Mouse (Mus musculus): ENCODE measurements at regions not wholly inside any gene's neighbourhood (a gene's known extent, or its start where the extent isn't known, plus 50 kb on each side); places are given as distances from the start of the nearest gene placed in this dataset.

DNA sequence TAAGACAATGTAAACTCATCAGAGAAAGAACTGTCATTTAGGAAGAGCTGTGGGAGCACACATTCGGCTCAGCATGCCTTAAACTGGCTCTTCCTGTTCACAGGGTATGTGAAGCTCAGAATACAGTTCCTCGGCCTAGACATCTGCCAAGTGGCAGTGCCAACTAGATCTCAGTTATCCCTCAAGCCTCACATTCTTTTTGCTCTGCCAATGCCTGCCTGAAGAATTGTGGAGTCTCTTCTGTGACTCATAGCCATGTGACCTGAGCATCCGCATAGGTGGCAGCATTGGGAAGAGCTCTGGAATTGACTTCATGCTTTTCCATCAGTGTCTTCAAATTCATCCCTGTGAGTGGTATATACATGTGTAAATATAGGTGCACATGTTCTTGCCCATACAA, 59.7 kb downstream of the Prlhr start:
- in situ Hi-C loops (cut with MboI; ENCODE audit: low sequenced_read_pairs), result no loop called here

DNA sequence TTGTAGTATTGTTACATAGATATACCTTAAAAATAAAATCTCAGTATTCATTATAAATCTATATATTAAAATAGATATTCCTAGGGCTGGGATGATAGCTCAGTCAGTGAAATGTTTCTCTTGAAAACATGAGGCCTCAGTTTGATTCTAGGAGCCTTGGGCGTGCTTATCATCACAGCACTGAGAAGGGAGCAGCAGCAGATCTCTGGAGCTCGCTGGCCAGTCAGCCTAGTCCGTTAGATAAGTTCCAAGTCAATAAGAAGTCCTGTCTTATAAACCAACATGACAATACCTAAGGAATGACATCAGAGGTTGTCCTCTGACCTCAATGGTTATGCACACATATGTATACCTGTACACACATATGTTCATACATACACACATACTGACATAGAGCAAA, 68.7 kb downstream of the Prlhr start:
- in situ Hi-C loops (cut with MboI; ENCODE audit: low sequenced_read_pairs), result no loop called here

DNA sequence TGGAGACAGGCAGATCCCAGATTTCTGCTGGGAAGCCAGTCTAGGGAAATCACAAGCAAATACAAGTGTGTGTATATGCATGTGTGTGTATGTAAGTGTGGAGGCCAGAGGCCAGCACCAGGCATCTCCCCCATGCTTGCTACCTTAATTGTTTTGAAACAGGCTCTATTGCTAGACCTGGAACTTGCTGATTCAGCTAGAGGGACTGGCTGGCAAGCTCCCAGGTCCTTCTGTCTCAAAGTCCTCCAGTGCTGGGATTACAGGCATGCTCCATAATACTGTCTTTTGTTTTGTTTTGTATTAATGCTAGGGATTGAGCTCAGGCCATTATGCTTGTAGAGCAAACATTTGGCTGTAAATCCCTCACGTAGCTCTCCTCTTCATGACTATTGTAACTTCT, 70.4 kb downstream of the Prlhr start:
- in situ Hi-C loops (cut with MboI; ENCODE audit: low sequenced_read_pairs), result no loop called here

DNA sequence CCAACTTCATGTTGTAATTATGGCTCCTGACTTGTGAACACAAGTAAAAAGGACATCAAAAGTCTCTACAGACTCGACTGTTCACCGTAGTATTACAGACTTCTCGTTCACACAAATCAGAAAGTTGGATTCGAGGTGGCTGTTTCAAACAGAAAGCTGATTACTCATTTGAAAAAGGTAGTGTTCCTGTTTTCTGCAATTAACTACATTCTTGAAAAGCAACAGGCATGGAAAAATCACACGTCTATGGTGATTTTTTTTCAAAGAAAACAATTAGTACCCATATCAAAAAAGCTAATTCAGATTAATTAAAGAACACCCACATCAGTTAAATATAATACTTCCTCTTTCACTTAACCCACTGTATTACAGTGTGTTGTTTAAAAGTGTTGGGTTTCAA, 71.5 kb downstream of the Prlhr start:
- in situ Hi-C loops (cut with MboI; ENCODE audit: low sequenced_read_pairs), result no loop called here

DNA sequence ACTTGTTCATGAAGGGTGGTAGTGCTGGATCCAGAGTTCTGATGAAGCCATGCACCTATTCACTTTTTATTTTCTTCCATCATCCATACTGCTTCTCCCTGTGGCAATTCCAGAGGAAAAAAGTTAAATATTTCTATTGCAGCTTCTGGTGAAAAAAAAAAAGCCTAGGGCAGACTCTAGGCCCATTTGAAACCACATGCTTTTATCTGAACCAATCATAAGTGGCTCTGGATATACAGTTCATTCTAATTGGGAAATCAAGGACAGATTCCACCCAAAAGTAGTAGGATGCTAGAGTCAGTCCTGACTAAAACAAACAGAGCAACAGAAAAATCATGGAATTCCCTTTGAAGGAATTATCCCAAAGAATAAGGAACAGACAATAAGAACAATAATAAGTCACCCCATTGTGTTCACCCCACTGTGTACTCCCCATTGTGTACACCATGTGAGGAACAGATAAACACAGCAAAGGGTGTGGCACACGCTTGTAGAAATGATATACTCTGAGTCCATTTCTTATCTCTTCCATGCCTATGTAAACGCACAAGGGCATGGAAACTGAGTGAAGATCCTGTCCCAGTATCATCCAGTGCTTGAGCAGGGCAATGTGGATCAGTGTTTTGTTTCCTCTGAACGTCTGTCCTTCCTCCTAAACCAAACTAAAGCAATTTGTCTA, 81.4 kb downstream of the Prlhr start:
- in situ Hi-C loops (cut with MboI; ENCODE audit: low sequenced_read_pairs), result no loop called here

DNA sequence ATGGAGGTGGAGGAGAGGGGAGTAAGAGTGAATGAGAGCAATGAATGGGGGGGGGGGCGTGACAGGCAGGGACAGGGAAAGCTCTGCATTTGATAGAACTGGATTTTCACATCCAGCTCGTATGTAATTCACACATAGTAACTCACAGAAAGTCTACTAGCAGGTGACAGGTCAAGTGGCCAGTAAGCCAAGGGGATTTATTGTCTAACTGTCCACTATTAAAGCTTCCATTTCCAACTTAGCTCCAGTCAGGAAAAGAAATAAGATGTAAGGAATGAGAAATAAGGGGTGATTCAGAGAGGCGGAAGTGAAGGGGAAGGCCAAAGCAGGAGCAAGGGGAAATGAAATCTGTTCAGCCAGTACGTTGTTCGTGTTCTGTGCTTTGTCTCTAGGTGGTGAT, 83.4 kb downstream of the Prlhr start:
- in situ Hi-C loops (cut with MboI; ENCODE audit: low sequenced_read_pairs), result no loop called here

DNA sequence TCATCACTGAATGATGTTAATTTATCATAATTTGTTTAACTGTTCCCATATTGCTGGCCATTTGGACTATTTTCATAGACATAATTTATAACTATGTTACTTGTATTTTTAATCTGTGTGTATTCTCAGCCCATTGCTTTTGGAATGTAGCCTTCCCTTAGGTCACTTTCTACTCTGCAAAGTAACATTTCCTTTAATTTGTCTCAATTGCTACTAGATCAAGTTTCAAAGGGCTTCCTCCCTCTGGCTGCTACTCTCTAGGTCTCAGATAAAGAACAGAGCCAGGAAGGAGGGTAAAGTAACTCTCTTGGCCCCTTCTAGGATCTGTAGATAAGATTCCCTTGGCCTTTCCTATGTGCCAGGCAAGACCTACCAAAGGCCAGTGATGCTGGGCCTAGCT, 85.4 kb downstream of the Prlhr start:
- in situ Hi-C loops (cut with MboI; ENCODE audit: low sequenced_read_pairs), result no loop called here

DNA sequence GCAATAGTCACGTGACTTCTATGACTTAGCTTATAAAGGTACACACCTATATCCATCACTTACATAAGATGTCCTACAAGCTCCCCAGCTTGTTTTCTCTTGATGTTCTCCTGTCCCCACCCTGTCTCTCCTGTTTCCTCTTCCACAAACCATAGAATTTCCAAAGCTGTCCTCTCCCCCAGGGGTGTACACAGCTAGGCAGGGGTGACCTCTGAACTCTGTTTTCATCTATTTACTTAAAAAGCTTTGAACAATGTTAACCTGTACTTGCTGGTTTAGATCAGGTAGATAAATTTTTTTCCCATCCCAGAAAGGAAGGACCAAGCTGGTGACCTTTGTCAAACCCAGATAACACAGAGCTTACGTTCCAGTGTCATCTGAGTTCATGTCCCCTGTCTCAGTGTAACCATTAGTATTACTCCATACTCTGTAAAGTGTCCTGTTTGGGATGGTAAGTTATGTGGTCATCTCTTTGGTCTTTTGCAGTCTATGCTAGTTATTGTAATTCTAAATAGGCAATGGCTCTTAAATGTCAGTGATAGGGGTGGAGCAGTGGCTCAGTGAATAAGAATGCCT, 89.0 kb downstream of the Prlhr start:
- in situ Hi-C loops (cut with MboI; ENCODE audit: low sequenced_read_pairs), result no loop called here

DNA sequence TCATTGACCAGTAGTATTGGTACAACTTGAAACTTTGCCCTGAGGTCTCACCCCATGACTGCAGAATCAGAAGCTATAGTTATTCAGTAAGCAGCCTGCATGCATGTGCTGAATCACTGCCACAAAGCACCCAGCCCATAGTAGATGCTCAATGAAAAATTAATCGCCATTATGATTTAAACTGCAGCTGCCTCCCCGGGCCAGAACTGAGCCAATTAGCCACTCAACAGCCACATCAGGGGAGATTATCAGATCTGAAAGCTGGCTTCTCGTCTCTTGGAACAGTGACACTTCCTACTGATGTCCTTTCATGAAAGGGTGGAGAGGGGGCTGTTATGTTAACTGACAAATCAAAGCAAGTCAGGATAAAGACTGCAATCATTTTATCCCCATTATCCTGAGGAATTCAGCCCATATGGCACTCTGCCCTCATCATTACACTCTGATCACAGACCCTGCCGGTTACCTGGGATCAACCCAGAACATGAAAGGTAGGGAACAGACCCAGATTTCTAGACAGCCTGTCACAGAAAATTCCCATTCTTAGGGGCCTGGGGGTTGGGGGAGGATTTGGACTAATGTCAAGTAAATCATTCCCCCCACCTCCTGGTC, 104.0 kb downstream of the Prlhr start:
- in situ Hi-C loops (cut with MboI; ENCODE audit: low sequenced_read_pairs), result no loop called here

DNA sequence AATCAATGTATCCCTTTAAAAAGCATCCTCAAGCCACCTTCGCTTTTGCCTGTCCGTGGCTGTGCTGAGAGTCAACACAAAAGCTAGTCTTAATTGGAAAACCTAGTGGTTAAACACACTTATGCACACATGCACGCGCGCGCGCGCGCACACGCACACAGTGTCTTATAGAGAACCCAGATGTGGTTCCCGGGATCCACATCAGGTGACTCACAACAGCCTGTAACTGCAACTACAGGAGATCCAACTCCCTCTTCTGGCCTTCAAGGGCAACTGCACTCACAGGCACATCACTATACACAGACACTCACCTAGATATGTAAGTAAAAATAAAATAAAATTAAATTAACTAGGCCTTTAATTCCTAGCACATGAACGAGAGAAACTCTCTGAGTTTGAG, 118.4 kb upstream of the Fam204a start:
- in situ Hi-C loops (cut with MboI; ENCODE audit: low sequenced_read_pairs), result no loop called here

DNA sequence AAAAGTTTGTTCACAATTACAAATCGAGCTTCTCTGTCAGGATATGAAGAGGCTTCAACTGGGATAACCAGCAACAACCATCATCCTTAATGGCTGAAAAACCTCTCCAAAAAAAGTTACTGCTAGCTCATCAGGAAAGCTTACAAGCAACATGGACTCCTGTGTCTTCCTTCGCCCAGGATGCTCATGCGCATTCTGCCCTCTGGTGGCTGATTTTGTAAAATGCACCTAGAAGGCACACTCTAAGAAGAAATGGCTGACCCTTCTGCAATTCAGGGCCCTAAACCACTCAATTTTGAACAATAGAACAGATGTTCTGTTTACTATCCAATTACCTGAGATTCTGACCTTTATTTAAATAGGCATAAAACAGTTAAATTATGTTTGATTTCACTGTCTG, 115.0 kb upstream of the Fam204a start:
- in situ Hi-C loops (cut with MboI; ENCODE audit: low sequenced_read_pairs), result no loop called here

DNA sequence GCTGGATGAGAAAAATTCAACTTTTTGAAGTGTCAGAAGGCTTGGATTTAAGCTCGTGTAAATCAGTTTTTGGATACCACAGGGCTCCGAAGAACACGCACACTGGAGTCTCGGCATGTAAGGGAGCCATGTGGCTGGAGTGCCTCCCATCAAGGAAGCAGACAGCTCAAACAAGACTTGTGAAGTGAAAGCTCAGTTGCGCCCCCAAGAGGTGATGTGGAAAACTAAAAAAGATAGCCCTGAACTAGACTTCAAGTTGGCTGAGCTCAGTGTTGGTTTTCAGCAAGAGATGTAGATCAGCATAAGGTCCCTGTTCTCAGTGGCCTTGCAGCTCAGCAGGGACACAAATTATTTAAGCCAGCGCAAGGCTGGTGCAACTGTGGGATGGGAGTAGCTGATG, 113.7 kb upstream of the Fam204a start:
- in situ Hi-C loops (cut with MboI; ENCODE audit: low sequenced_read_pairs), result no loop called here

DNA sequence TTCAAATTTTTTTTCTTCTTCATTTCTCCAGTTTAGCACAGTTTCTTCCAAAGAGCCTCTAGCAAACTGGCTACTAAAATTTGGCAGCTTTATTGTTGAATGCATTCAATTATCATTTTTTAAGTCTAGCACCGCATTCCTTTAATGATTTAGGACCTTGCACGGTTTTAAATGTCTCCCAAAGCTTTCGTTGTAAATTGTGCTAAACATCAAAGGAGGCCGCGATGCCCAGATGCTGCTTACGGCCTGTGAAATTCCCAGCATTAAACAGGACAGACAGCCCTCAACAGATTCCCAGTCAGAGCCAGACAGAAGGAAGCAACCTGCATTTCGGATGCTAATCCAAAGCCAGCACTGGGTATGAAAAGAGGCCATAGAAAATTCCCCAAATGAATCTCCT, 108.0 kb upstream of the Fam204a start:
- in situ Hi-C loops (cut with MboI; ENCODE audit: low sequenced_read_pairs), result no loop called here

DNA sequence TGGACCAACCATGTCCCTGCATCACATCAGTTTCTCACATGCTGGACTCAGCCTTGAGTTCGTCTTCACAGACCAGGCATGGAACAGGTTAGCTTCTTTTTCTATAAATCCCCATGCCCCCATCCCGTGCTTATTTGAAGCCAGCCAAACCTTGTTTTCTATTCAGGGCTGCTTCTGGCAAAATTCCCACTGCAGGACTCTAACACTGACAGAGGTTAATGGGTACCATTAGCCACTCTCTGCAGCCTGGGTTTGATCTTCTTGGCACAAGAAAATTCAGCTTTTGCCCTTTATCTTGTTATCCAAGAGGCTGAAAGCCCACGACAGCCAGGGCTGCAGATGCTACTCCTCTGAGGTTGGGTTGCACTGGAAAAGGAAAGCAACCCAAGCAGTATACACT, 101.8 kb upstream of the Fam204a start:
- in situ Hi-C loops (cut with MboI; ENCODE audit: low sequenced_read_pairs), result no loop called here

DNA sequence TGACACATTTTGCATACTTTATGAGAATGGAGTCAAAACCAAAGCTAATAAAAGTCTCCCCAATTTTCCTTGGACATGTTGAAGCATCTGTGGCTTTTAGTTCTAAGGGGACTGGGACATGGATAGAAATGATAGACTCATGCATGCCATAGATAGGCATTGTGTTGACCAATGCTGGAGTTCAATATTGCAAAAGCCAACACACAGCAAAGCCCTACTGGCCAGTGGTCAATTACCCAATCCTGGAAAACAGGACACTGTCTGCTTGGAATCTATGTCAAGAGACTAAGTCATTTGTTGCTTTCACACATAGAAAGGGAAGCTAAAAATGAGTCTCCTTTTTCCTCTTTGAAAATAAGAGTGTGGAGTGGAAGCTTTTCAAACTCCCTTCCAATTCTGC, 99.1 kb upstream of the Fam204a start:
- in situ Hi-C loops (cut with MboI; ENCODE audit: low sequenced_read_pairs), result no loop called here

DNA sequence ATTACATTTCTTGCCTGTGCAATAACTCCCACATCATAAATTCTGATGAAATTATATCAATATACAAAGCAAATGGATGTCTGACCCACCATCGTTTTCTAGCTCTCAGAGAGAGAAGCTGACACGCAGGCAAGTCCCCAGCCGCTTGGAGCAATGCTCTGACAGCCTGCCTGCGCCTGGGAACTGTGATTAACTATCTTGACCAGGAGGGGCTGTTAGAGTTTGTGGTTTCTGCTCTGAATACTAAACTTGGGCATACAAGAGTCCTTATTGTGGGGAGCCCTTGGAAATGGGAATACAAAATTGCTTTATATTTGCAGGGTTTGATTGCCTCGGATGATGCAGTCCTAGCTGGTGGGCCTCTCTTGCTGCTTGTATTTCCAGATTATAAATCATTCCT, 98.6 kb upstream of the Fam204a start:
- in situ Hi-C loops (cut with MboI; ENCODE audit: low sequenced_read_pairs), result no loop called here

DNA sequence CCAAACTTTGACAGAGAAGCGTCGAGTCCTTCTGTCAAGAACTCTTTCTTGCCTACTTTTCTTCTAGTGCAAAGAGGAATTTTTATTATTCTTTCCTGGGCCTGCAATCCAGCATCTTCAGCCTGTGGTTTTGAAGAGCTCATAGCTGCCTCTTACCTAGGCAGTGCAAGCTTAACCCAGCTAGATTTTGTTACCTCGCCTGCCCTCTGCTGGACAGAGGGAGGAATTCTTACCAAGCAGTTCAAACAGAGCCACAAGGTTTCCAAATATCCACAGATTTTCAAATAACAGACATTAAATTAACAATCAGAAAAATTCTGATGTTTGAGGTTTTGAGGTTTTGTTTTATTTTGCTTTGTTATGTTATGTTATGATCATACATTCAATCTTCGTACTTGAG, 84.1 kb upstream of the Fam204a start:
- in situ Hi-C loops (cut with MboI; ENCODE audit: low sequenced_read_pairs), result loop anchor here (25.0 kb wide), 1 partner anchor 873 kb away; no protein-coding TSS in a partner anchor

DNA sequence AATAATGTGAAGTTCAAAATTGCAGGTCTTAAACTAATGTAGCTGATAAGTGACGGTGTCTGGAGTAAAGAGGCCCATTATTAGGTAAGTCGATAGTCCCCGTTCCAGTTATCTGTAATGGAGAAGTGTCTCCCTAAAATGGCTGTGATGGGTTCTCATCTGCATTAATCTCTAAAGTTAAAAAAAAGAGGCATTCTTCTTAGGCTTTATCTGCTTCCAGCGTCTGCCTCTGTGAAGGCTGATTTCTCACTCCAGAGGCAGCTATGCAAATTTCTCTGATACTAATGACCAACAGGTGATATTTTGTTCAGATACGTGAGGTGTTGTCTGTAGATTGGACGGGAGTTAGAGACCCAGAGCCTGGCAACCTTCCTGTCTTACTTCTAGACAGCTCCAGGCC, 75.9 kb upstream of the Fam204a start:
- in situ Hi-C loops (cut with MboI; ENCODE audit: low sequenced_read_pairs), result loop anchor here (25.0 kb wide), 1 partner anchor 865 kb away; no protein-coding TSS in a partner anchor

DNA sequence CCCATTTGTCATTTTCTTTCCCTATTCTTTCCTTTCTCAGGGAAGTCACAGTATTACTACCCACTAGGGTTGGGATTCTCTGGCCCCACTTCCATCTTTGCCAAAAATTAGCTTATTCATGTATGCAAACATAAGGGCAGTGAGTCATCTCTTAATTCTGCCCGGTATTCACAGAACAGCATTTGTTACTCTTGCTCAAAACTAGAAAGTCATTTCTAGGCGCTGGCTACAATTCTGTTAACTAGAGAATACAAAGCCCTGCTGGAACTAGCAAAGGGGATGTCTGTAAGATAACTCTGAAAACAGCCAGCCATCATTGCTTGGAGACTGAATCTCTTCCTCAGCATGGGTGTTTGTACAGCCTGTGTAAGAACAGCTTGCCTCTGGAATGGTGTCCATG, 74.4 kb upstream of the Fam204a start:
- in situ Hi-C loops (cut with MboI; ENCODE audit: low sequenced_read_pairs), result loop anchor here (25.0 kb wide), 1 partner anchor 864 kb away; no protein-coding TSS in a partner anchor

DNA sequence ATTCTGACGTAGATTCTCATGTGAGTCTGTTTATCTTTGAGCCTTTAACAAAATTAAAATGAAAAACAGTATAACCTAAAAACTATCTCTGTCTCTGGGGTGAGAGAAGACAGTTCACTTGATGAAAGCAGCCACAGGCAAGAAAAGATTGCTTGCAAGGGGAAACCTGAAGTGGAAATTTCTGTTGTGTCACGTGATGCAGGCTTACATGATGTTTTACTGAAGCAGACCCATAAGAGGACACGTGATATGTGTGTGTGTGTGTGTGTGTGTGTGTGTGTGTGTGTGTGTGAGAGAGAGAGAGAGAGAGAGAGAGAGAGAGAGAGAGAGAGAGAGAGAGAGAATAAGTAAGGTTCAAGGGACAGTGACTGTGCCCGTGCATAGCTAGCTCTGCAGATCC, 63.7 kb upstream of the Fam204a start:
- in situ Hi-C loops (cut with MboI; ENCODE audit: low sequenced_read_pairs), result no loop called here

DNA sequence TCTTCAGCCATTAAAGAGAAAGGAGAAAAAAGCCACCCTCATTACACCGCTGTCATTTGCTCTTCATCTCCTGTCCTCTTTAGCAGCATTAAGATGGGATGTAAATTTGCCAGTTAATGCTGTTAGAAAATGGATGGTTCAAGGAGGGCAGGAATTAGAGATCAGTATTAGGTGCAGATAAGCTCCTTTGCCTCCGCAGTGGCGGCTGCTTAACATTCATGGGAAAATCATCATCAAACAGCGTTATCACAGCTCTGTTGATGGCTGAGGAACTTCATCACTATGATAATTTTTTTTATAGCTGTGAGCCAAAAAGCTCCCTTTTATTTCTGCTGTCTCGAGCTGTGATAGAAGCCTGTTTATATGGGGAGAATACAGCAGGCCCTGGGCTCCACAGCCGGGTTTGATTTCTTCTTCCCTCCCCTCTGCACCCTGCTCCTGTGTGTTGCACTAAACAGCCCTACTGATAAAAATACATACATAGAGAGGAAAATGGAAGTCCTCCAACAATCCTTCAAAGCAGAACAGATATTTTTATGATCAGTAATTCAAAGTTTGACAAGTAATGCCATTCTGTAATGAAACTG, 60.4 kb upstream of the Fam204a start:
- in situ Hi-C loops (cut with MboI; ENCODE audit: low sequenced_read_pairs), result no loop called here

DNA sequence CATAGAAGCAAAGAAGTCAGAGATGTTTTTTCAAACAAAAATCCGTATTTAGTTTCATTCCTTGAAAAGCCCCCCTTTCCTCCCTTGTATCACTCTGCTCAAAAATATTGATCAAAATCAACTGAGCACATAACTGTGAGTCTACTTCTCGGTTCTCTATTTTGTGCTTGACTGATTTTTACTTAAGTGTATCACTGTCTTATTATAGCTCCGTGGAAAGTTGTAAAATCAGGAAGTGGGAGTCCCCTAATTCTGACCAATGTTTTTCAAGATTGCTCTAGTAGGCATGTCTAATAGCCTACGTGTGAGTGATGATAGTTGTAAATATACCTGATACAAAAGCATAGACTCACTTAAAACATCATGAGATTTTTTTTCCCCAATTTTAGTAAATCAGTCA, 58.4 kb upstream of the Fam204a start:
- in situ Hi-C loops (cut with MboI; ENCODE audit: low sequenced_read_pairs), result no loop called here
